Mouse (Mus musculus) heart, adult 11 months (tissue): Measurements from ENCODE around the gene Crtc1.
A peak's percentile ranks its signal among the peaks of the same experiment; 100 is the strongest.

Experiments used
- DNase-seq: peaks from one replicate; pipeline ENCODE4 v3.0.0; 2022

Gene Crtc1

GRCm38 (mm10) chr8:70377049-70377448 lies 62.3 kb downstream of the Crtc1 start:
- DNase-seq = no peak

- DNase-seq = no peak
Measured at GRCm38 (mm10) chr8:70376275-70376741, 63.1 kb downstream of the Crtc1 start.

DNA sequence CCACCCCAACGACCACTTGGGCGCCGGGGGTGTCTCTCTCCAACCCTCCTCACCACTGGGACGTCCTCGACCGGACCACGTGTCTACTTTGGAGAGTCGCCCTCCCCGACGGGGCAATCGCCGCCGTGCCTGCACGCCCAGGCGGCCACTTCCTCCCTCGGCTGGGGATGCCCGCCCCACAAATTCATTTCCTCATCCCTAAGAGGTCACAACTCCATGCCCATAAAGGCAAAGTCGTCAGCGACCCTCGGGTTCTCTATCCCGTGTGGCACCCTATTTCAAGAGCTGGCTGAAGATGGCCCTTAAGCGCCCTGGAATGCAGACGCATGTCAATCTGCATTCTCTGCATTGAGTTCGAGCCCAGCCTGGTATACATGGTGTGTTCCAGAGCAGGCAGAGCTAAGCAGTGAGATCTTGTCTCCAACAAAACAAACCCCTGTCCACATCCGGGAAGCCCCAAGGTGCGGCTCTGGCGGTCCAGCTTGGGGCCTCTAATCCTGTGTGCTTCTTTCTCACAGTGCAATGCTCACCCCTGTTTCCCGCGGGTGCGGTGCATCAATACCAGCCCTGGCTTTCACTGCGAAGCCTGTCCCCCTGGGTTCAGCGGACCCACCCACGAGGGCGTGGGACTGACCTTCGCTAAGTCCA lies 64.0 kb downstream of the Crtc1 start:
- no peak for DNase-seq

DNA sequence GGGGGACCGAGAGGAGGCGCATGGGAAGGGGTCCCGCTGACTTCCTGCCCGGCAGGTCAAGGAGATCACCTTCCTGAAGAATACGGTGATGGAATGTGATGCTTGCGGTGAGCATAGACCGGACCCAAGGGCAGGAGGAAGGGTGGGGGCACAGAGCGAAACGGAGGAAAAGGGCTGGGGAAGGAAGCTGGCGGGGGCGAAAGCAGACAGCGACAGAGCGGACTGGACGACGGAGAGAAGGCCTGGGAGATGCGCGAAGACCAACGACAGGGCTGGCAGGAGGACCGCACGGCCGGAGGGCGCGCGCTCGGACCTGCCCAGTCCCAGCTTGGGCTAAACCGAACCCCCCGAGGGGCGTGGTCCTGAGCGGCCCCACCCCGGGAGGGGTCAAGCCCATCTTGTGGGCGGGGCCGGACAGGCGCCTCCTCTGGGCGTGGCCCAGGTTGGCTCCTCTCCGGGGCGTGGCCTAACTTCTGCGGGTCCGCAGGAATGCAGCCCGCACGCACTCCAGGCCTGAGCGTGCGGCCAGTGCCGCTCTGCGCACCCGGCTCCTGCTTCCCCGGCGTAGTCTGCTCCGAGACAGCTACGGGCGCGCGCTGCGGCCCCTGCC lies 65.0 kb downstream of the Crtc1 start:
- peak; percentile 97 for DNase-seq

- no peak for DNase-seq
Measured at GRCm38 (mm10) chr8:70373397-70374317, 65.7 kb downstream of the Crtc1 start, which contains the start of gene Comp. TSS of gene Comp (plus strand) at chr8:70373558.

- DNase-seq = peak; percentile 95
Measured at GRCm38 (mm10) chr8:70371951-70372350, 67.4 kb downstream of the Crtc1 start.

- DNase-seq = peak; percentile 92
Measured at GRCm38 (mm10) chr8:70370476-70370875, 68.9 kb downstream of the Crtc1 start.

DNA sequence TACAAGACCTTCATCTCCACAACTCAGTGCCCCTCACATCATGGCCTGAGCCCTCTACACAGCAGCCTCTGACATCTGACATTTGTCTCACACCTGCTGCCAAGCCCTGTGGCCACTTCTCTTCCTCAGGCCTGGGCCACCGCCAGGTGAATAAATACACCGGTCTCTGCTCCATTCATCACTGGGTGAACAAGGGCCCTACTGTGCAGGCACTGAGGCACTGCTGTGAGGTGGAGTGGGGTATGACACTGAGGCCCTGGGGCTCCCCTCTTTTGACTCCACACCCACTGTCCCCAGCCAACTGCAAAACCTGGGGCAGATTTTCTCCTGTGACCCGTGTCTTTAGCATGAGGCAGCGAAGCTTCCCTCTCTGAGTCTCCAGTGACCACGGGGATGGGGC lies 72.8 kb downstream of the Crtc1 start:
- DNase-seq = no peak

DNA sequence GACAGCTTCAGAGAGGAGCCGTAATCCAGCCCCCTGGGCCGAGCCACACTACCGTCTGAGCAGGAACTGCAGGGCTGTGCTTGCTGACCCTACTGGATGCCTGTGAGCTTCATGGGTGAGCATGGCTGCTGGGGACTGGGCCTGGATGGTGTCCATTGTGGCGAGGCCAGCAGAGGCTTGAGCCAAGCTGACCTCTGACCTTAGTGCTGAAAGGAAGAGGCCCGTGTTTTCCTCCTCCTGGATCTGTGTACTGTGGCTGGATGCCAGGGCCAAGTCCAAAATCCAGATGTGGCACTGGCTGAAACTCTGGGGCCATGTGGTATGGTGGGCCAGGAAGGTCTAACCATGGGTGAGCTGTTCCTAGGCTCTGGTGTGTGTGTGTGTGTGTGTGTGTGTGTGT lies 75.3 kb downstream of the Crtc1 start:
- peak; percentile 98 for DNase-seq

DNA sequence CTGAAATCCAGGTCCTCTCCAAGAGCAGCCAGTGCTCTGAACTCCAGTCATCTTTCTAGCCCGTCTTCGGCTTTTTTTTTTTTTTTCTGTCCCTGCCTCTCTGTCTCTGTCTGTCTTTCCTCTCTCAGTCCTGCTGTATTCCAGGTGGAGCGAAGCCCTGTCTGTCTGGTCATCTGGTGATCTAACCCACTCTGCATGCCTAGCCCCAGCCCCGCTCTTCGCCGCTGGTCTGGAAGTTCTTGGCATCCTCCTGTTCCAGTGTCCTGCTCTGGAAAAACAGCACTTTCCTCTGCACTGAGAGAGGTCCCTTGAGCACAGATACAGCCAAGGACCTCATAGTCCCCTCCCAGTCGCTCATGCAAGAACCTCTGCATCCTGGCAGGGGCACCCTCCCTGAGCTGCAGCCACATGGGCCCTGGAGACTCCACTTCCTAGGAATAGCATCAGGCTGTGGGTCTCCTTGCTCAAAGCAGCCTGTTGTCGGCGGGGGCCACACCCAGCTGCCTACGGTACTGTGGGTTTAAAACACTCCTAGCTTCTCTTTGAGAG lies 77.8 kb downstream of the Crtc1 start:
- peak; percentile 90 for DNase-seq

DNA sequence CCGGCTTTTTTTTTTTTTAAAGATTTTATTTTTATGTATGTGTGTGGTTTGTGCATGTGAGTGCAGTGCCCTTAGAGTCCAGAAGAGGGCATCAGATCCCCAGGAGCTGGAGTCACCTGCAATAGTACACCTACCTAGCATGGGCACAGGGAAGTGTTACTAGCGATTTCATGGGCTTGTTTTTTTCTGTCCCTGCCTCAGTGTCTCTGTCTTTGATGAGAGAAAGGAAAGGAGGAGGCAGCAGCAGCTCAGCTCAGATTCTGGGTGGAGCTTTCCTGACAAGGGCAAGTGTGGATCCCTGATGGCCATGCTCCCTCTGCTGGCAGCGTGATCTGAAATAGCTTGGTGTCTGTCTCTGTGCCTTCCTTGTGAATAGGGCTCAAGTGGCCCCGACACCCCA lies 78.6 kb downstream of the Crtc1 start:
- no peak for DNase-seq

DNA sequence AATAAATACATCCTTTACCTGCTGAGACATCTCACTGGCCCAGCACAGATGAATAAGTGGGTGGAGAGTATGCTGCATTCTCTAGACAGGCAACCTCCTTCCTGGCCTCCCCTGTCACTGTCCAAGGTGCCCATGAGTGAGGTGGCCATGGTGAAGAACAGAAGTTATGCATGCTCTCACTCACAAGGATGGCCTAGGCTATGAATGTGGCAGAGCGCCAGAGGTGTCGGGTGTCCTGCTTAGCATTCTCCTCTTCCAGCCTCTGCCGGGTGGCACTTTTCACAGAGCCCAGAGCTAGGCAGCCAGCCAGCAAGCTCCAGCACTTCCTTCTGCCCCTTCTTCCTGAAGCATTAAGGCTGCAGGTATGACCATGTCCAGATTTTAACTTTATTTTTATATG lies 80.0 kb downstream of the Crtc1 start:
- DNase-seq = peak; percentile 93

DNA sequence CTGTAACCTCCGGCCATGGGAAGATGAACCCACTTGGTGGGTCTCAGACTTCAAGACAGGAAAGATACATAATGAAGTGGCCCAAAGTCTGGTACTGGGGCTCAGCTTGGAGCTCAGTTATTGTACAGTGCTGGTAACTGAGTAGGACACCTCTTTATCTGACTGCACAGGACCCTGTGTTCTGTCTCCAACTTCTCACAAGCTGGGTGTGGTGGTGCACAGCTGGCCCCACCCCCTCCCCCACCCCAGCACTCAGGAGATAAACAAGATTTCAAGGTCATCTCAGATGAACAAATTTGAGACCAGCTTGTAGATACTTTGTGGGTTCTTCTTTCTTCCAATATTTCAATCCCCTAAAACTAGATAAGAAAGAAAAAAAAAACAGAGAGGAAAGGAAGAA lies 83.3 kb downstream of the Crtc1 start:
- DNase-seq = no peak

DNA sequence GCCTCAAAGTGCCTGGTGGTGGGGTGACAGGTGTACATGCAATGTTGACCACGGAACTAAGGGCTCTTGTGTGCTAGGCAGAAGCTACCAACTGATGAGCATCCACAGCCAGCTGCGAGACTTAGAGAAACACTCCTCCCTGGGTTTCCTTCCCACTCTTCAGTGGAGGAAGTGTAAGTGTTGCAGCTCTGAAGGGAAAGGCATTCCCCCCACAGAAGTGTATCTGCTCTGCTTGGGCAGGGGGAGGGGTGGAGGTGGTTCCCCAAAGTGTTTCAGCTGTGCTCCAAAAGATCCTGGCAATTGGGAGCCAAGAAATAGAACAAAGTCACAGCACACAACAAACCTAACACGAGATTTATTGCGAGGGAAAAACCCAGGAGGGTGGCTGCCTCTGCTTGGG lies 85.4 kb downstream of the Crtc1 start:
- DNase-seq = peak; percentile 88

GRCm38 (mm10) chr8:70353194-70353817 lies 86.1 kb downstream of the Crtc1 start, which contains the start of gene Upf1:
TSS of gene Upf1 (minus strand) at chr8:70353278.
- DNase-seq = peak; percentile 100

DNA sequence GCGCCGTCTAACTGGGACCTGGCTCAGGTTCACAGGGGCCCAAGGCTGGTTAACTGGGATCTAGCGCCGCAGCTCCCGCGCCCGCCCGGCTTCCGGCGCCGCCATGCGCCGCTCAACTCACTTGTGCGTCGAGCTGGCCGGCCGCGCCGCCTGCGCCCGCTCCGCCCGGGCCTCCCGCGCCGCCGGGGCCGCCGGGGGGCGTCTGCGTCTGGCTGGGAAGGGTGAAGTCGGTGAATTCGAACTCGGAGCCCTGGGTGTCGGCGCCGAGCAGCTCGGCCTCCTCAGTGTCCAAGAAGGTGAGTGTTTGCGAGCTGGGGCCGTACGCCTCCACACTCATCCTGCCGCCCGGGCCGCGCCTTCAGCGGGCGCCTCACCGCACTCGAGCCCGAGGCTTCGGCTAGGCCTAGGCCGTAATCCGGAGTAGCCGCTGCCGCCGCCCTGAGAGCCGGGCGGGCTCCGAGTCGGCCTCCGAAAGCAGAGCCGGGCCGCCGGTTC lies 86.7 kb downstream of the Crtc1 start:
- DNase-seq = peak; percentile 95

- DNase-seq = peak; percentile 91
Measured at GRCm38 (mm10) chr8:70352000-70352384, 87.4 kb downstream of the Crtc1 start.

DNA sequence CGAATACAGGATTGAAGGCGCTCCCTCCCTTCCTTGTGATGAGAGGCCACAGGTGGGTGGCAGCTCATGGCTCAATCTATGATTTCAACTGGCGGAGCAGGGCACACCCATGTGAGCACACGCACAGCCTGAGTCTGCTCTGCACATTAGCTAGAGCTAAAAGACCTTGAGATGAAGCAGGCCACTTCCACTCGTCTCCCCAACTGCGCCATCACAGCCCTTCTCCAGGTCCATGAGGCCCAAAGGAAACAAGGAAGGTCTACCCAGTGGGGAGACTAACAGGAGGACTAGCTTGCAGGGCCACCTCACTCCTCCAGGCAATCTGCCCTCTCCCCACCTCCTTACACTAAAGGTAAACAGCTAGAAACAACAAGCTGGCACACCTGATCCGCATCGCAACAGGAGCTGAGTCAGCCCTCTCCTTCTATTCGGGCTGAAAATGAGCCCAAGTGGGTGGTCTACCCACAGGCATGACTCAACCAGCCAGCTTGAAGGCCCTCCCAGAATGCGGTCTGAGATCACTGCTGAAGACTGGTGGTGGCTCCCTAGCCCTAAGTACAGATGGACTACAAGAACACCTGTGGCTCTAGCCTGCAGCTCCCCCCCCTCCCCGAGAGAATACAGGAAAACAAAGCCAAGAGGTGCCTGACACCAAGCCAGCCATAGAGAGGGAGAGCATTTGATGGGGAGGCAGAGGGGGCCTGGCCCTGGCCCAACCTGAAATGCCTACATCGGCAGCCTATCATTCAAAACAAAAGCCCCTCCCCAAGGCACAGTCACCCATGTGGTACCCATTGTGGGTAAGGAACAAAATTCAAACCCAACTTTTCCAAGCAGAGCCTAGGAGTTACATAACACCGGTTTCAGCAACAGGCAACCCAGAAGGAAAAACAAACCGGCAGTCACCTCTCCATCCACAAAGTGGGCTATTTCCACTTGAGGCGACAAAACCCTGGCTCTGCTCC lies 88.1 kb downstream of the Crtc1 start:
- DNase-seq = peak; percentile 87

GRCm38 (mm10) chr8:70347860-70348420 lies 91.4 kb downstream of the Crtc1 start:
- DNase-seq = no peak

DNA sequence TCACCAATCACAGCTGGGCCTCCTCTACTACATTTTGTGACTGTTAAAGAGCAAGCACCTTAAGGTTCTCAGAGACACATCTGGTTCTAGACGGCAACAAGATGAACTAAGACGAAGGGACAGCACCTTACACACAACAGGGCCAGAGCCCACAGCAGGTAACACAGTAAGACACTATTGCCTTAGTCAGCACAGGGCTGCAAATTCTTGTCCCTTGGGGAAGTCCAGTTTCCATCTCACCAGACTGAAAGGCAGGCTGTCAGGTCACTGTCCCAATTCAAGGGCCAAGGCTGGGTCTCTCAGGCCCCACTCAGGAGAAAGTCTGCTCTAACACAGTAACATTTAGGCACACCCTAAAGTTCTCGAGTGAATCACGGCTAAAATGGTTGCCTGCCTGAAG lies 91.9 kb downstream of the Crtc1 start:
- DNase-seq = no peak

GRCm38 (mm10) chr8:70344279-70344678 lies 95.1 kb downstream of the Crtc1 start:
- no peak for DNase-seq
